Mouse (Mus musculus) E14TG2a.4 (cell line): ENCODE results near the gene Dvl1.

Source experiments
- H3K27me3 ChIP-seq: 2 replicates; pipeline ENCODE4 v1.6.1; 2014; ENCODE audit warnings: low read length, control low read depth; ENCODE audit not compliant: insufficient read depth
- H3K36me3 ChIP-seq: 2 replicates; pipeline ENCODE4 v1.6.1; 2014; ENCODE audit warnings: low read length, control low read depth; ENCODE audit not compliant: insufficient read depth
- H3K4me1 ChIP-seq: replicated peaks from 2 replicates; pipeline ENCODE4 v1.6.1; 2014; ENCODE audit warnings: low read depth, low read length, control low read depth
- H3K4me3 ChIP-seq: replicated peaks from 2 replicates; pipeline ENCODE4 v1.5.1; 2014; ENCODE audit warnings: mild to moderate bottlenecking, low read length
- H3K9me3 ChIP-seq: 2 replicates; pipeline ENCODE4 v1.6.1; 2014; ENCODE audit warnings: low read length, control low read depth
- CTCF ChIP-seq: conservative IDR thresholded peaks from 2 replicates; pipeline ENCODE4 v1.5.1; 2014; ENCODE audit warnings: low read length
- NANOG ChIP-seq: IDR thresholded peaks from 2 replicates; pipeline ENCODE4 v1.6.1; 2014; ENCODE audit warnings: borderline replicate concordance, low read length, mixed read lengths
- POU5F1 ChIP-seq: IDR thresholded peaks from 2 replicates; pipeline ENCODE4 v1.6.1; 2014; ENCODE audit warnings: low read length, borderline replicate concordance

The Dvl1 gene

GRCm38 (mm10) chr4:155883587-155883986, 36.4 kb downstream of the Dvl1 start:
- peaks cover 69% of the 10 kb centered on the region for H3K36me3 ChIP-seq
- TF ChIP-seq POU5F1, result no peak
- TF ChIP-seq NANOG, result no peak
- no peak for TF ChIP-seq CTCF
- H3K27me3 ChIP-seq, result no peaks in the 10 kb centered on the region
- H3K4me3 ChIP-seq, result no peak overlapping the region
- peaks cover 12% of the 10 kb centered on the region for H3K4me1 ChIP-seq
- no peaks in the 10 kb centered on the region for H3K9me3 ChIP-seq

GRCm38 (mm10) chr4:155886330-155886729, 39.1 kb downstream of the Dvl1 start:
- Histone ChIP-seq H3K36me3 (peaks cover 87% of the 10 kb centered on the region), H3K9me3 (no peaks in the 10 kb centered on the region), H3K4me3 (no peak overlapping the region), H3K27me3 (no peaks in the 10 kb centered on the region), H3K4me1 (peaks cover 30% of the 10 kb centered on the region)
- TF ChIP-seq NANOG, result no peak
- no peak for TF ChIP-seq POU5F1
- no peak for TF ChIP-seq CTCF

- no peak for TF ChIP-seq POU5F1
- TF ChIP-seq NANOG, result no peak
- no peak for TF ChIP-seq CTCF
- H3K4me3 ChIP-seq, result no peak overlapping the region
- peaks cover 32% of the 10 kb centered on the region for H3K4me1 ChIP-seq
- H3K36me3 ChIP-seq, result peaks cover 79% of the 10 kb centered on the region
- H3K27me3 ChIP-seq, result peaks cover under 1% of the 10 kb centered on the region; the same call in 1 of the 2 replicates
- no peaks in the 10 kb centered on the region for H3K9me3 ChIP-seq
These were observed 40.5 kb downstream of the Dvl1 start for GRCm38 (mm10) chr4:155887674-155888073.

DNA sequence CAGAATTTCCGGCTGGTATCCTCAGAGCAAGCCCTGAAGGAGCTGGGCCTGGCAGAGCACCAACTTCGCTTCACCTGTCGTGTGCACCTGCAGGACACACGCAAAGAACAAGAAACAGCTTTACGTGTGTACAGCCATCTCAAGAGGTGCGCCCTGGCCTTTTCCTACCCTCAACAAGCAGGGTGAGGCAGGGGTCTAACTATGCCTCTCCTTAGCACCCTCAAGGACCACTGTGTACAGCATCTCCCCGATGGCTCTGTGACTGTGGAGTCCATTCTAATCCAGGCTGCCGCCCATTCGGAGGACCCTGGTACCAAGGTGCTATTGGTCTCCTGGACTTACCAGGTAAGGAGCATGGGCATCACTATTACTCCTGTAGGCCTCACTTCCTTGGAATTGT, 41.0 kb downstream of the Dvl1 start:
- Histone ChIP-seq H3K27me3 (peaks cover 3% of the 10 kb centered on the region; the same call in 1 of the 2 replicates), H3K4me3 (no peak overlapping the region), H3K4me1 (peaks cover 37% of the 10 kb centered on the region), H3K9me3 (no peaks in the 10 kb centered on the region), H3K36me3 (peaks cover 74% of the 10 kb centered on the region)
- TF ChIP-seq CTCF, result no peak

GRCm38 (mm10) chr4:155889316-155889715, 42.1 kb downstream of the Dvl1 start:
- no peaks in the 10 kb centered on the region for H3K9me3 ChIP-seq
- peaks cover 62% of the 10 kb centered on the region for H3K36me3 ChIP-seq
- H3K27me3 ChIP-seq, result peaks cover 3% of the 10 kb centered on the region; the same call in 1 of the 2 replicates
- H3K4me1 ChIP-seq, result peaks cover 49% of the 10 kb centered on the region
- TF ChIP-seq NANOG (no peak), CTCF (no peak), POU5F1 (no peak)
- no peak overlapping the region for H3K4me3 ChIP-seq

- no peaks in the 10 kb centered on the region for H3K9me3 ChIP-seq
- H3K27me3 ChIP-seq, result peaks cover 3% of the 10 kb centered on the region; the same call in 1 of the 2 replicates
- peaks cover 65% of the 10 kb centered on the region for H3K4me1 ChIP-seq
- peaks cover 47% of the 10 kb centered on the region for H3K36me3 ChIP-seq
- TF ChIP-seq CTCF, result no peak
- H3K4me3 ChIP-seq, result peak overlapping the region; percentile 99
These were observed 43.8 kb downstream of the Dvl1 start for GRCm38 (mm10) chr4:155891011-155891471.

DNA sequence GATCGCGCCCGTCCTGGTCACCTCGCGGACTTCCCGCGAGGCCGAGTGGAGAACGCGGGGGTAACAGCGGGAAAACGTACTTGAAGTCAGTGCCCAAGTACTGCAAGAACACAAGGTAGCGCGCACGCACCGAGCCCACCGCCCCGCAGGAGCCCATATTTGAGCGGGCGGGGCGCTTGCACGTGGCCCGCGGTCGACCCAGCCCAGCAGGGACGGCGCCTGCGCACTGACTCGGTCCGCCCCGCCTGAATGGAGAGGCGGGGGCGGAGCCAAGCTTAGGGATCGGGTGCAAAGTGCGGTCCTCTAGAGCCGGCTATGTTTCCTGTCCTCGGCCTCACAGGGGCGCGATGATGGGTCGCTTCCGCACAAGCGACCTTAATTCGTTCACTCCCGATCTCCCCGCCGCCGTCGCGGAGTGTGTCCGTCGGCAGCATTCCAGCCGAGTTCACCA, 44.4 kb downstream of the Dvl1 start, which contains the start of the genes Pusl1 and Acap3:
Pusl1 (minus strand) TSS at position 231 of the 451 bp plus-strand sequence.
Acap3 (plus strand) TSS at position 272 of the 451 bp plus-strand sequence.
- Histone ChIP-seq H3K36me3 (peaks cover 47% of the 10 kb centered on the region), H3K4me3 (peak within 1 kb of the TSS; percentile 99), H3K4me1 (peaks cover 70% of the 10 kb centered on the region), H3K27me3 (peaks cover 3% of the 10 kb centered on the region; the same call in 1 of the 2 replicates), H3K9me3 (no peaks in the 10 kb centered on the region)
- TF ChIP-seq CTCF, result no peak
- no peak for TF ChIP-seq POU5F1
- no peak for TF ChIP-seq NANOG

- H3K27me3 ChIP-seq, result peaks cover 3% of the 10 kb centered on the region; the same call in 1 of the 2 replicates
These were observed 44.8 kb downstream of the Dvl1 start for GRCm38 (mm10) chr4:155892017-155892416.

More at GRCm38 (mm10) chr4:155892017-155892416, 44.8 kb downstream of the Dvl1 start:
- Histone ChIP-seq H3K36me3 (peaks cover 47% of the 10 kb centered on the region), H3K4me1 (peaks cover 70% of the 10 kb centered on the region), H3K4me3 (peak overlapping the region; percentile 99), H3K9me3 (no peaks in the 10 kb centered on the region)
- TF ChIP-seq NANOG (no peak), CTCF (no peak), POU5F1 (no peak)
